Mouse (Mus musculus) embryonic facial prominence, embryonic 12.5 days (tissue): Measurements from ENCODE around the gene Ttc26. TPM values are rescaled to one million over a fixed set of nuclear protein-coding genes. Genes with fewer than 3 reads are reported as not detected.

Experiments used
- polyA plus RNA-seq: library from polyadenylated mRNA; unstranded; fragments of >200 nt; fragmentation: Nextera tagmentation; extraction: Ambion mirVana; gene quantifications from 2 replicates; pipeline ENCODE4 v1.2.1, GENCODE M21; 2016

Ttc26 gene
- polyA plus RNA-seq, 1 experiment from 2014 or later, result 12.9 TPM

Other genes starting within 250 kb of the Ttc26 start
- gene D630045J12Rik, start 127.5 kb upstream of the Ttc26 start, polyA plus RNA-seq, result 8.7 and 9.7 TPM in 2 replicates
- gene Zc3hav1l, start 82.2 kb upstream of the Ttc26 start, polyA plus RNA-seq, result 15.6 and 17.6 TPM in 2 replicates
- gene Zc3hav1, start 26.9 kb upstream of the Ttc26 start, polyA plus RNA-seq, result 2.5 and 2.7 TPM in 2 replicates
- 17.1 and 21.4 TPM in 2 replicates for gene Ubn2, start 52.5 kb downstream of the Ttc26 start, polyA plus RNA-seq
- gene Fmc1, start 152.0 kb downstream of the Ttc26 start, polyA plus RNA-seq, result 94.9 and 102 TPM in 2 replicates
- gene Luc7l2, start 169.9 kb downstream of the Ttc26 start, polyA plus RNA-seq, result 57.0 and 62.0 TPM in 2 replicates